Mouse (Mus musculus) midbrain, postnatal 0 days (tissue): ENCODE measurements around the gene 1110004F10Rik. TPM values are rescaled to one million over a fixed set of nuclear protein-coding genes. Genes with fewer than 3 reads are reported as not detected.
A peak's percentile ranks its signal among the peaks of the same experiment; 100 is the strongest.

Experiments
- ATAC-seq: fragments of 200-750 bp; cut with Nextera tagmentation; 2 replicates; pipeline ENCODE4 v1.8.0; 2017; ENCODE audit warnings: moderate number of reproducible peaks, mild to moderate bottlenecking, moderate TSS enrichment, moderate library complexity; ENCODE audit not compliant: low FRiP score
- DNase-seq: peaks from one replicate; pipeline ENCODE4 v3.0.0-alpha.2; 2015; ENCODE audit warnings: low spot score
- H3K27ac ChIP-seq: fragments of 300-500 bp; sonication (generic); 2 replicates; pipeline ENCODE4 v1.5.1; 2014; ENCODE audit warnings: low read depth, mild to moderate bottlenecking, low read length, mixed read lengths
- H3K27me3 ChIP-seq: fragments of 300-500 bp; sonication (generic); 2 replicates; pipeline ENCODE4 v1.6.1; 2014; ENCODE audit warnings: low read length, control low read depth, mixed read lengths; ENCODE audit not compliant: insufficient read depth
- H3K36me3 ChIP-seq: fragments of 300-500 bp; sonication (generic); 2 replicates; pipeline ENCODE4 v1.6.1; 2014; ENCODE audit warnings: low read length, control low read depth, mixed read lengths; ENCODE audit not compliant: insufficient read depth
- H3K4me1 ChIP-seq: fragments of 300-500 bp; sonication (generic); 2 replicates; pipeline ENCODE4 v1.6.1; 2014; ENCODE audit warnings: mild to moderate bottlenecking, control low read depth, antibody characterized with exemption, low read length, mixed read lengths; ENCODE audit not compliant: insufficient read depth
- H3K4me2 ChIP-seq: fragments of 300-500 bp; sonication (generic); 2 replicates; pipeline ENCODE4 v1.6.1; 2014; ENCODE audit warnings: low read depth, mild to moderate bottlenecking, low read length, mixed read lengths; ENCODE audit not compliant: poor library complexity, severe bottlenecking
- H3K4me3 ChIP-seq: fragments of 300-500 bp; sonication (generic); 2 replicates; pipeline ENCODE4 v1.5.1; 2014; ENCODE audit warnings: low read depth, mild to moderate bottlenecking, low read length, moderate library complexity
- H3K9ac ChIP-seq: fragments of 300-500 bp; sonication (generic); replicated peaks from 2 replicates; pipeline ENCODE4 v1.6.1; 2014; ENCODE audit warnings: mild to moderate bottlenecking, low read length, moderate library complexity, mixed read lengths; ENCODE audit not compliant: poor library complexity, severe bottlenecking
- H3K9me3 ChIP-seq: fragments of 300-500 bp; sonication (generic); 2 replicates; pipeline ENCODE4 v1.6.1; 2016; ENCODE audit warnings: low read length, control low read depth
- CTCF ChIP-seq: IDR thresholded peaks from 2 replicates; pipeline ENCODE4 v1.5.1; 2016; ENCODE audit warnings: antibody characterized with exemption, mild to moderate bottlenecking
- WGBS: fragments of 180-500 bp; shearing (Covaris S2); extraction: QIAGEN DNeasy Blood & Tissue Kit; methylation state at CpG from one replicate; pipeline ENCODE4 v1.1.7; 2014; 5-methylcytosine and 5-hydroxymethylcytosine counted together
- polyA plus RNA-seq: library from polyadenylated mRNA; unstranded; fragments of >200 nt; fragmentation: Nextera tagmentation; extraction: Ambion mirVana; gene quantifications from 2 replicates; pipeline ENCODE4 v1.2.1, GENCODE M21; 2015
- total RNA-seq: library from RNA; depleted of rRNA; stranded (reverse); fragments of >200 nt; gene quantifications from 2 replicates; pipeline ENCODE4 v1.2.3, GENCODE M21; 2014

The 1110004F10Rik gene
- total and polyA plus RNA-seq, 2 experiments from 2014 or later: 169 to 370 TPM

- WGBS: under 1% methylated on average over 65 of the region's 65 CpGs
- peak; percentile 45; the same call in 1 of the 2 replicates for ATAC-seq
Observed at GRCm38 (mm10) chr7:116031718-116032595, 7.2 kb upstream of the 1110004F10Rik start.

GRCm38 (mm10) chr7:116032596-116033307, 6.4 kb upstream of the 1110004F10Rik start:
- TF ChIP-seq CTCF: peak; percentile 93
- peaks cover 41% of the 10 kb centered on the region for H3K27me3 ChIP-seq
- H3K9me3 ChIP-seq: no peaks in the 10 kb centered on the region
- H3K9ac ChIP-seq: no peak overlapping the region
- DNase-seq (peak; percentile 91), ATAC-seq (no peak)
- H3K27ac ChIP-seq: peak overlapping the region; percentile 72; the same call in 1 of the 2 replicates
- H3K4me3 ChIP-seq: peak overlapping the region; percentile 49
- peak overlapping the region; percentile 99 for H3K4me2 ChIP-seq
- H3K4me1 ChIP-seq: peaks cover 11% of the 10 kb centered on the region
- no peaks in the 10 kb centered on the region for H3K36me3 ChIP-seq
- WGBS: 0% methylated on average over 11 of the region's 11 CpGs

More at GRCm38 (mm10) chr7:116031718-116032595, 7.2 kb upstream of the 1110004F10Rik start:
- Histone ChIP-seq H3K27ac (peak overlapping the region; percentile 72), H3K4me2 (peak overlapping the region; percentile 99), H3K4me1 (peaks cover 11% of the 10 kb centered on the region), H3K27me3 (peaks cover 36% of the 10 kb centered on the region), H3K36me3 (no peaks in the 10 kb centered on the region), H3K4me3 (peak overlapping the region; percentile 49), H3K9me3 (no peaks in the 10 kb centered on the region), H3K9ac (peak overlapping the region; percentile 69)
- DNase-seq: peak; percentile 40
- no peak for TF ChIP-seq CTCF

DNA sequence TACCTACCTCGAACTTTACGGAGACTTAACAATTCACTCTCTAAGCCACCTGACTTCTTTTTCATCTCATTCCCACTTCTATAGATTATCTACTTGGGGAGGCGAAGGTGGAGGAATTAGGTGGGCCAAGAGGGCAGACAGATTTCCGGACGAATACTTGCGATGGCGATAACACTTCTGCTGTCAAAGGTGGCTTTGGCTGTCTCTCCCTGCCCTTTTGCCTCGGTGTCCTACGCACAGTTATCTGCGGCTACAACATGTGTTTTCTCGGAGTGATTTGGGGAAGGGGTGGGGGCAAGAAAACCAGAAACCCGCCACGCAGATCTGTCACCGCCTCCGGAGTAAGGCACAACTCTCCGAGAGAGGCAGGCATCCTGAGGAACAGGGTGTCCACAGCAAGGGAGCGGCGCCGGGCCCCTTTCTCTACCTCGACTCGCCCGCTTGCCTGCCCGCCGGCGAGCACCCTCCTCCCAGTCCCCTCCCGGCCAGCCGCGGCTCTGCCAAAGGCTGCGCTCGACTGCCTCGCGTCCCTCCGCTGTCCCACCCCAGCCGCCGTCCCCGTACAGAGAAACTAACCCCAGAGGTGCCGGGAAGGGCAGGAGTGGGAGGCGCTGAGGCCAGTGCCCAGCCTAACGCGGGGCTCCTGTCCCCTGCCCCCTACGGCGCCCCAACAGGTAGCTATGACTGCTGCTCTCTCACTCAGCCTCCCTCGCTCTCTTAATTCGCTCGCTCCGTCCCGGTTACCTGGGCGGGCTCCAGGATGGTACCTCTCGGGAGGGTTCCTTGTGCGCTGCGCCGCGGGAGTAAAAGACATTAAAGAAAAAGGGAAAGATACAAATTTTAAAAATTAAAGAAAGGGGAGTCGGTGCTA, 5.6 kb upstream of the 1110004F10Rik start:
- under 1% methylated on average over 45 of the region's 54 CpGs for WGBS
- Histone ChIP-seq H3K4me1 (peaks cover 11% of the 10 kb centered on the region), H3K36me3 (no peaks in the 10 kb centered on the region), H3K9me3 (no peaks in the 10 kb centered on the region), H3K27me3 (peaks cover 41% of the 10 kb centered on the region), H3K9ac (peak overlapping the region; percentile 48), H3K4me3 (peak overlapping the region; percentile 46), H3K4me2 (peak overlapping the region; percentile 88), H3K27ac (peak overlapping the region; percentile 60)
- ATAC-seq (peak; percentile 57; the same call in 1 of the 2 replicates), DNase-seq (peak; percentile 61)
- no peak for TF ChIP-seq CTCF

GRCm38 (mm10) chr7:116034282-116034758, 4.9 kb upstream of the 1110004F10Rik start:
- Histone ChIP-seq H3K27me3 (peaks cover 41% of the 10 kb centered on the region), H3K9me3 (no peaks in the 10 kb centered on the region)

GRCm38 (mm10) chr7:116035504-116035903, 3.7 kb upstream of the 1110004F10Rik start:
- ATAC-seq (no peak), DNase-seq (no peak)
- Histone ChIP-seq H3K9me3 (no peaks in the 10 kb centered on the region), H3K27ac (no peak overlapping the region), H3K36me3 (no peaks in the 10 kb centered on the region), H3K4me2 (peak overlapping the region; percentile 10; the same call in 1 of the 2 replicates), H3K9ac (no peak overlapping the region), H3K4me3 (no peak overlapping the region), H3K4me1 (peaks cover 11% of the 10 kb centered on the region), H3K27me3 (peaks cover 34% of the 10 kb centered on the region)
- 57% methylated on average over 4 of the region's 4 CpGs for WGBS
- TF ChIP-seq CTCF: no peak

More at GRCm38 (mm10) chr7:116034282-116034758, 4.9 kb upstream of the 1110004F10Rik start:
- Histone ChIP-seq H3K4me2 (peak overlapping the region; percentile 88), H3K4me1 (peaks cover 11% of the 10 kb centered on the region), H3K9ac (peak overlapping the region; percentile 48), H3K4me3 (peak overlapping the region; percentile 46), H3K36me3 (no peaks in the 10 kb centered on the region), H3K27ac (peak overlapping the region; percentile 60)
- DNase-seq: peak; percentile 69
- ATAC-seq: peak; percentile 52; the same call in 1 of the 2 replicates
- no peak for TF ChIP-seq CTCF
- 1% methylated on average over 25 of the region's 25 CpGs for WGBS
